Mouse (Mus musculus): ENCODE results near the gene Ppfia3. TPM values are rescaled to one million over a fixed set of nuclear protein-coding genes. Genes with fewer than 3 reads are reported as not detected.

Ppfia3 gene
- polyA plus RNA-seq, 1 experiment: 0.27 TPM

- 0 out of 2 replicates have a peak, but pooled peaks cover 2% of the 10 kb centered on the region for H3K27me3 ChIP-seq (ENCODE audit: control insufficient read depth, insufficient read depth, low read length)
- H3K4me3 ChIP-seq (ENCODE audit: extremely low read depth, insufficient read depth, insufficient read length): peak overlapping the region; percentile 85
- peaks cover 10% of the 10 kb centered on the region; the same call in 1 of the 2 replicates for H3K4me1 ChIP-seq (ENCODE audit: control insufficient read depth, insufficient read depth, insufficient read length)
- no peaks in the 10 kb centered on the region for H3K36me3 ChIP-seq (ENCODE audit: control insufficient read depth, insufficient read depth, low read length)
- WGBS: 12% methylated on average over 22 of the region's 22 CpGs
- no peak overlapping the region for H3K27ac ChIP-seq (ENCODE audit: insufficient read depth, low read length)
- DNase-seq (ENCODE audit: low read depth in 1 of 2, low spot score in 2 of 2): peak in 1 of 2 experiments; percentile 14
- TF ChIP-seq POLR2A (IDR thresholded peaks at IDR 0.05; ENCODE audit: low read depth, low read length): no peak
- TF ChIP-seq CTCF (IDR thresholded peaks at IDR 0.05; ENCODE audit: extremely low read depth, insufficient read depth, insufficient read length, insufficient replicate concordance): no peak
These were observed 34.0 kb downstream of the Ppfia3 start for GRCm38 (mm10) chr7:45332685-45333425.

- DNase-seq (ENCODE audit: low read depth in 1 of 2, low spot score in 2 of 2): no peak
- Histone ChIP-seq H3K27ac (ENCODE audit: insufficient read depth, low read length) (no peak overlapping the region), H3K36me3 (ENCODE audit: control insufficient read depth, insufficient read depth, low read length) (no peaks in the 10 kb centered on the region), H3K4me3 (ENCODE audit: extremely low read depth, insufficient read depth, insufficient read length) (no peak overlapping the region), H3K27me3 (ENCODE audit: control insufficient read depth, insufficient read depth, low read length) (no peaks in the 10 kb centered on the region), H3K4me1 (ENCODE audit: control insufficient read depth, insufficient read depth, insufficient read length) (peaks cover 9% of the 10 kb centered on the region; the same call in 1 of the 2 replicates)
- WGBS: 91% methylated on average over 6 of the region's 6 CpGs
- no peak for TF ChIP-seq CTCF (IDR thresholded peaks at IDR 0.05; ENCODE audit: extremely low read depth, insufficient read depth, insufficient read length, insufficient replicate concordance)
- TF ChIP-seq POLR2A (IDR thresholded peaks at IDR 0.05; ENCODE audit: low read depth, low read length): no peak
These were observed 35.3 kb downstream of the Ppfia3 start for GRCm38 (mm10) chr7:45331502-45331901.

- Histone ChIP-seq H3K4me3 (ENCODE audit: extremely low read depth, insufficient read depth, insufficient read length) (no peak overlapping the region), H3K36me3 (ENCODE audit: control insufficient read depth, insufficient read depth, low read length) (no peaks in the 10 kb centered on the region), H3K27ac (ENCODE audit: insufficient read depth, low read length) (no peak overlapping the region), H3K27me3 (ENCODE audit: control insufficient read depth, insufficient read depth, low read length) (no peaks in the 10 kb centered on the region), H3K4me1 (ENCODE audit: control insufficient read depth, insufficient read depth, insufficient read length) (peaks cover 9% of the 10 kb centered on the region; the same call in 1 of the 2 replicates)
- no peak for DNase-seq (ENCODE audit: low read depth in 1 of 2, low spot score in 2 of 2)
- no peak for TF ChIP-seq CTCF (IDR thresholded peaks at IDR 0.05; ENCODE audit: extremely low read depth, insufficient read depth, insufficient read length, insufficient replicate concordance)
- TF ChIP-seq POLR2A (IDR thresholded peaks at IDR 0.05; ENCODE audit: low read depth, low read length): no peak
- 90% methylated on average over 13 of the region's 13 CpGs for WGBS
These were observed 37.9 kb downstream of the Ppfia3 start for GRCm38 (mm10) chr7:45328841-45329475.

- no peaks in the 10 kb centered on the region for H3K27me3 ChIP-seq (ENCODE audit: control insufficient read depth, insufficient read depth, low read length)
- no peak for DNase-seq (ENCODE audit: low read depth in 1 of 2, low spot score in 2 of 2)
- no peaks in the 10 kb centered on the region for H3K36me3 ChIP-seq (ENCODE audit: control insufficient read depth, insufficient read depth, low read length)
- H3K4me3 ChIP-seq (ENCODE audit: extremely low read depth, insufficient read depth, insufficient read length): no peak overlapping the region
- H3K4me1 ChIP-seq (ENCODE audit: control insufficient read depth, insufficient read depth, insufficient read length): no peaks in the 10 kb centered on the region
- H3K27ac ChIP-seq (ENCODE audit: insufficient read depth, low read length): no peak overlapping the region
- TF ChIP-seq CTCF (IDR thresholded peaks at IDR 0.05; ENCODE audit: extremely low read depth, insufficient read depth, insufficient read length, insufficient replicate concordance) (no peak), POLR2A (IDR thresholded peaks at IDR 0.05; ENCODE audit: low read depth, low read length) (no peak)
These were observed 41.0 kb downstream of the Ppfia3 start for GRCm38 (mm10) chr7:45325800-45326199.

GRCm38 (mm10) chr7:45323069-45323468 lies 43.8 kb downstream of the Ppfia3 start:
- Histone ChIP-seq H3K27me3 (ENCODE audit: control insufficient read depth, insufficient read depth, low read length) (no peaks in the 10 kb centered on the region), H3K27ac (ENCODE audit: insufficient read depth, low read length) (no peak overlapping the region), H3K4me1 (ENCODE audit: control insufficient read depth, insufficient read depth, insufficient read length) (no peaks in the 10 kb centered on the region), H3K36me3 (ENCODE audit: control insufficient read depth, insufficient read depth, low read length) (no peaks in the 10 kb centered on the region), H3K4me3 (ENCODE audit: extremely low read depth, insufficient read depth, insufficient read length) (no peak overlapping the region)
- TF ChIP-seq POLR2A (IDR thresholded peaks at IDR 0.05; ENCODE audit: low read depth, low read length) (no peak), CTCF (IDR thresholded peaks at IDR 0.05; ENCODE audit: extremely low read depth, insufficient read depth, insufficient read length, insufficient replicate concordance) (no peak)
- no peak for DNase-seq (ENCODE audit: low read depth in 1 of 2, low spot score in 2 of 2)
- 90% methylated on average over 5 of the region's 5 CpGs for WGBS

- Histone ChIP-seq H3K36me3 (ENCODE audit: control insufficient read depth, insufficient read depth, low read length) (no peaks in the 10 kb centered on the region), H3K27me3 (ENCODE audit: control insufficient read depth, insufficient read depth, low read length) (no peaks in the 10 kb centered on the region), H3K4me1 (ENCODE audit: control insufficient read depth, insufficient read depth, insufficient read length) (no peaks in the 10 kb centered on the region), H3K4me3 (ENCODE audit: extremely low read depth, insufficient read depth, insufficient read length) (no peak overlapping the region), H3K27ac (ENCODE audit: insufficient read depth, low read length) (no peak overlapping the region)
- TF ChIP-seq CTCF (IDR thresholded peaks at IDR 0.05; ENCODE audit: extremely low read depth, insufficient read depth, insufficient read length, insufficient replicate concordance) (no peak), POLR2A (IDR thresholded peaks at IDR 0.05; ENCODE audit: low read depth, low read length) (no peak)
- WGBS: 91% methylated on average over 4 of the region's 4 CpGs
- no peak for DNase-seq (ENCODE audit: low read depth in 1 of 2, low spot score in 2 of 2)
These were observed 44.6 kb downstream of the Ppfia3 start for GRCm38 (mm10) chr7:45322245-45322644.

GRCm38 (mm10) chr7:45316536-45316935 lies 50.3 kb downstream of the Ppfia3 start:
- Histone ChIP-seq H3K4me3 (ENCODE audit: extremely low read depth, insufficient read depth, insufficient read length) (no peak overlapping the region), H3K4me1 (ENCODE audit: control insufficient read depth, insufficient read depth, insufficient read length) (no peaks in the 10 kb centered on the region), H3K36me3 (ENCODE audit: control insufficient read depth, insufficient read depth, low read length) (no peaks in the 10 kb centered on the region), H3K27ac (ENCODE audit: insufficient read depth, low read length) (no peak overlapping the region), H3K27me3 (ENCODE audit: control insufficient read depth, insufficient read depth, low read length) (no peaks in the 10 kb centered on the region)
- WGBS: 92% methylated on average over 14 of the region's 14 CpGs
- TF ChIP-seq CTCF (IDR thresholded peaks at IDR 0.05; ENCODE audit: extremely low read depth, insufficient read depth, insufficient read length, insufficient replicate concordance): no peak
- no peak for TF ChIP-seq POLR2A (IDR thresholded peaks at IDR 0.05; ENCODE audit: low read depth, low read length)
- DNase-seq (ENCODE audit: low read depth in 1 of 2, low spot score in 2 of 2): no peak

Data from spleen, adult 2 months (tissue).